Mouse (Mus musculus): ENCODE measurements around the gene Txnrd2. TPM values are rescaled to one million over a fixed set of nuclear protein-coding genes. Genes with fewer than 3 reads are reported as not detected.

Txnrd2 gene
- total RNA-seq, 1 experiment, result 7.9 TPM

GRCm38 (mm10) chr16:18480933-18481485 lies 54.8 kb downstream of the Txnrd2 start:
- Histone ChIP-seq H3K9ac (ENCODE audit: insufficient read depth, low read depth, low read length, poor library complexity, severe bottlenecking) (no peak overlapping the region), H3K4me1 (ENCODE audit: control insufficient read depth in 2 of 2, insufficient read depth in 2 of 2, low read length in 2 of 2, poor library complexity in 1 of 2) (peaks cover 13 to 44% of the 10 kb centered on the region in 2 experiments), H3K27ac (ENCODE audit: insufficient read depth, low read depth, low read length, poor library complexity, severe bottlenecking) (no peak overlapping the region), H3K9me3 (ENCODE audit: control insufficient read depth, insufficient read depth, low read depth, low read length) (no peaks in the 10 kb centered on the region), H3K4me3 (ENCODE audit: insufficient read depth in 1 of 2, low read depth in 1 of 2, low read length in 2 of 2, poor library complexity in 1 of 2, severe bottlenecking in 1 of 2) (no peak overlapping the region), H3K36me3 (ENCODE audit: control insufficient read depth, insufficient read depth, low read length, poor library complexity, severe bottlenecking) (no peaks in the 10 kb centered on the region; the same call in 1 of the 2 replicates)
- TF ChIP-seq ZC3H11A (IDR thresholded peaks at IDR 0.05; ENCODE audit: borderline replicate concordance, low read depth, low read length) (no peak), CHD2 (IDR thresholded peaks at IDR 0.05; ENCODE audit: low read depth, low read length) (no peak)
- in situ Hi-C loops (cut with MboI; ENCODE audit: low sequenced_read_pairs in 2 of 2, unreplicated experiment in 2 of 2), result no loop called here
- DNase-seq (ENCODE audit: low read depth, low spot score), result no peak

- Histone ChIP-seq H3K4me1 (ENCODE audit: control insufficient read depth in 2 of 2, insufficient read depth in 2 of 2, low read length in 2 of 2, poor library complexity in 1 of 2) (peaks cover 14 to 46% of the 10 kb centered on the region in 2 experiments), H3K9me3 (ENCODE audit: control insufficient read depth, insufficient read depth, low read depth, low read length) (no peaks in the 10 kb centered on the region), H3K9ac (ENCODE audit: insufficient read depth, low read depth, low read length, poor library complexity, severe bottlenecking) (no peak overlapping the region), H3K4me3 (ENCODE audit: insufficient read depth in 1 of 2, low read depth in 1 of 2, low read length in 2 of 2, poor library complexity in 1 of 2, severe bottlenecking in 1 of 2) (no peak overlapping the region), H3K36me3 (ENCODE audit: control insufficient read depth, insufficient read depth, low read length, poor library complexity, severe bottlenecking) (no peaks in the 10 kb centered on the region; the same call in 1 of the 2 replicates), H3K27ac (ENCODE audit: insufficient read depth, low read depth, low read length, poor library complexity, severe bottlenecking) (no peak overlapping the region)
- DNase-seq (ENCODE audit: low read depth, low spot score), result no peak
- in situ Hi-C loops (cut with MboI; ENCODE audit: low sequenced_read_pairs in 2 of 2, unreplicated experiment in 2 of 2), result no loop called here
- TF ChIP-seq ZC3H11A (IDR thresholded peaks at IDR 0.05; ENCODE audit: borderline replicate concordance, low read depth, low read length) (no peak), MAFK (IDR thresholded peaks at IDR 0.05; ENCODE audit: insufficient read depth, low read depth, low read length) (no peak), HCFC1 (IDR thresholded peaks at IDR 0.05; ENCODE audit: borderline replicate concordance, insufficient read depth, low read length) (no peak), ZNF384 (IDR thresholded peaks at IDR 0.05; ENCODE audit: low read depth, low read length) (no peak), CHD2 (IDR thresholded peaks at IDR 0.05; ENCODE audit: low read depth, low read length) (no peak)
Measured at GRCm38 (mm10) chr16:18482431-18482830, 56.2 kb downstream of the Txnrd2 start.

GRCm38 (mm10) chr16:18483839-18484238 lies 57.7 kb downstream of the Txnrd2 start:
- Histone ChIP-seq H3K4me1 (ENCODE audit: control insufficient read depth in 2 of 2, insufficient read depth in 2 of 2, low read length in 2 of 2, poor library complexity in 1 of 2) (peaks cover 14 to 46% of the 10 kb centered on the region in 2 experiments), H3K9ac (ENCODE audit: insufficient read depth, low read depth, low read length, poor library complexity, severe bottlenecking) (no peak overlapping the region), H3K27ac (ENCODE audit: insufficient read depth, low read depth, low read length, poor library complexity, severe bottlenecking) (no peak overlapping the region), H3K4me3 (ENCODE audit: insufficient read depth in 1 of 2, low read depth in 1 of 2, low read length in 2 of 2, poor library complexity in 1 of 2, severe bottlenecking in 1 of 2) (no peak overlapping the region), H3K36me3 (ENCODE audit: control insufficient read depth, insufficient read depth, low read length, poor library complexity, severe bottlenecking) (no peaks in the 10 kb centered on the region), H3K9me3 (ENCODE audit: control insufficient read depth, insufficient read depth, low read depth, low read length) (no peaks in the 10 kb centered on the region)
- TF ChIP-seq CHD2 (IDR thresholded peaks at IDR 0.05; ENCODE audit: low read depth, low read length) (no peak), HCFC1 (IDR thresholded peaks at IDR 0.05; ENCODE audit: borderline replicate concordance, insufficient read depth, low read length) (no peak), ZNF384 (IDR thresholded peaks at IDR 0.05; ENCODE audit: low read depth, low read length) (no peak), ZC3H11A (IDR thresholded peaks at IDR 0.05; ENCODE audit: borderline replicate concordance, low read depth, low read length) (no peak), MAFK (IDR thresholded peaks at IDR 0.05; ENCODE audit: insufficient read depth, low read depth, low read length) (no peak)
- DNase-seq (ENCODE audit: low read depth, low spot score), result no peak
- in situ Hi-C loops (cut with MboI; ENCODE audit: low sequenced_read_pairs in 2 of 2, unreplicated experiment in 2 of 2), result no loop called here

DNA sequence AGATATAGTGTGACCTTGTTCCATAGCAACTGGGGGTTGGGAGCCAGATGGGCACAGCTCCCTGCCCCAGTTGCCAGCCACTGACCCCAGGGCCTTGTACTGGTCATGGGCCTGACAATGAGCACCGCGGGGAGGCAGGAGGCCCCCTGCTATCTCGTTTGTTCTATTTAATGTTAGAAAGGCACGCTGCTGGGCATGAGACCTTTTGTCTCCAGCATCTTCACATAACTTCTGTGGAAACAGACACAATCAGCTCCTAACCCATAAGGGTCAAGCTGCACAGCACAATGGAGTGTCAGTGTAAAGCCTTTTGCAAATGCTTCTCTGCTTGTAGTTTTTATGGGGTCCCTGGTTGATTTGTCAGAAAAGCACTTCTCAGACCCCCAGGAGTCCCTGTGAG lies 58.2 kb downstream of the Txnrd2 start:
- no peak overlapping the region for H3K9ac ChIP-seq (ENCODE audit: insufficient read depth, low read depth, low read length, poor library complexity, severe bottlenecking)
- no peak for DNase-seq (ENCODE audit: low read depth, low spot score)
- H3K36me3 ChIP-seq (ENCODE audit: control insufficient read depth, insufficient read depth, low read length, poor library complexity, severe bottlenecking), result no peaks in the 10 kb centered on the region
- no peaks in the 10 kb centered on the region for H3K9me3 ChIP-seq (ENCODE audit: control insufficient read depth, insufficient read depth, low read depth, low read length)
- H3K4me3 ChIP-seq (ENCODE audit: insufficient read depth in 1 of 2, low read depth in 1 of 2, low read length in 2 of 2, poor library complexity in 1 of 2, severe bottlenecking in 1 of 2), result no peak overlapping the region
- peaks cover 9 to 42% of the 10 kb centered on the region in 2 experiments for H3K4me1 ChIP-seq (ENCODE audit: control insufficient read depth in 2 of 2, insufficient read depth in 2 of 2, low read length in 2 of 2, poor library complexity in 1 of 2)
- in situ Hi-C loops (cut with MboI; ENCODE audit: low sequenced_read_pairs in 2 of 2, unreplicated experiment in 2 of 2), result no loop called here
- TF ChIP-seq CHD2 (IDR thresholded peaks at IDR 0.05; ENCODE audit: low read depth, low read length) (no peak), ZC3H11A (IDR thresholded peaks at IDR 0.05; ENCODE audit: borderline replicate concordance, low read depth, low read length) (no peak), ZNF384 (IDR thresholded peaks at IDR 0.05; ENCODE audit: low read depth, low read length) (no peak)
- H3K27ac ChIP-seq (ENCODE audit: insufficient read depth, low read depth, low read length, poor library complexity, severe bottlenecking), result no peak overlapping the region; the same call in 1 of the 2 replicates

All from ES-E14 (cell line).